In the genomic region with DNA sequence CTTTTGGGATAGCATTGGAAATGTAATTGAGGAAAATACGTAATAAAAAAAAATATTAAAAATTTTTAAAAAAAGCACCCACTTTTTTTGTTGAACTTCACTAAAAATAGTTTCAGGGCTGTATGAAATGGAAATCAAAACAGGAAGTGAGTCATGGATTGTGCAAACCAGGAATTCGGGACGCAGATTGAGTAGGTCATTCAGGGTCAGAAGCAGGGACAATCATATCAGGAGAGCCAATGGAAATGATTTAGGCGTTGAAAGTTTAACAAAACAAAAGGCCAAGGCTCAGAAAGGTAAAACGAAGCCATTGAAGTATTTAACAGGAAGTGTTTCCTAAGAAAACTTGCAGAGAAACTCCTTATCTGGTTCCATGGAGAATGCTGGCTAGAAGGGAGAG, we compare ENCODE assay signal across 17 mouse cellular contexts.
DNase-seq lines count a peak whose midpoint lies in the region; ATAC-seq and TF ChIP-seq lines count a peak whose summit lies in the region.
"Had no signal": no experiment of that assay in that cellular context is flagged by ENCODE, and none has a peak within 500 bp of the region (broad histone marks: within the 10 kb centered on the region; RNA-seq: fewer than 3 reads in every experiment).

No protein-coding gene starts in this region.

- no peak overlapping the region for H3K4me3 ChIP-seq in kidney, postnatal 0 days (replicated peaks; ENCODE audit: low read depth, low read length)
- no peak overlapping the region for H3K4me3 ChIP-seq in kidney, embryonic 14.5 days (ENCODE audit: low read length)
- no peak overlapping the region for H3K4me3 ChIP-seq in bone marrow macrophage, adult 2 months (ENCODE audit: insufficient read depth, low read length)
- no peak overlapping the region for H3K4me3 ChIP-seq in myocyte
- H3K4me3 ChIP-seq: hindbrain, embryonic 15.5 days; limb, embryonic 10.5 days; liver, embryonic 15.5 days; megakaryocyte, embryonic 14.5 days; neural tube, embryonic 15.5 days had no signal

- no peaks in the 10 kb centered on the region for H3K27me3 ChIP-seq in kidney, postnatal 0 days (ENCODE audit: insufficient read depth, low read length)
- H3K27me3 ChIP-seq in kidney, embryonic 14.5 days (ENCODE audit: control insufficient read depth, insufficient read depth, low read length) = no peaks in the 10 kb centered on the region
- no peaks in the 10 kb centered on the region for H3K27me3 ChIP-seq in myocyte (ENCODE audit: control insufficient read depth, insufficient read depth, insufficient read length)
- H3K27me3 ChIP-seq: hindbrain, embryonic 15.5 days; liver, embryonic 15.5 days; megakaryocyte, embryonic 14.5 days; neural tube, embryonic 15.5 days had no signal

- no peaks in the 10 kb centered on the region for H3K9me3 ChIP-seq in kidney, postnatal 0 days (replicated peaks; ENCODE audit: low read length)
- H3K9me3 ChIP-seq in kidney, embryonic 14.5 days (ENCODE audit: control insufficient read depth, low read length) = no peaks in the 10 kb centered on the region
- H3K9me3 ChIP-seq: hindbrain, embryonic 15.5 days; limb, embryonic 10.5 days; liver, embryonic 15.5 days; megakaryocyte, embryonic 14.5 days; neural tube, embryonic 15.5 days had no signal

- TF ChIP-seq POLR2A in bone marrow macrophage, adult 2 months (IDR thresholded peaks at IDR 0.05; ENCODE audit: borderline replicate concordance, low read depth, low read length) = no peak
- TF ChIP-seq POLR2A in myocyte (IDR thresholded peaks at IDR 0.05; ENCODE audit: insufficient read length, low read depth) = no peak

- H3K4me2 ChIP-seq in kidney, postnatal 0 days (ENCODE audit: low read length) = no peak overlapping the region
- no peak overlapping the region for H3K4me2 ChIP-seq in kidney, embryonic 14.5 days (replicated peaks; ENCODE audit: low read depth, low read length)
- peak overlapping the region; percentile 2 for H3K4me2 ChIP-seq in myocyte (ENCODE audit: low read depth)
- H3K4me2 ChIP-seq: hindbrain, embryonic 15.5 days; liver, embryonic 15.5 days; neural tube, embryonic 15.5 days had no signal

- no peaks in the 10 kb centered on the region for H3K79me2 ChIP-seq in myocyte (ENCODE audit: control insufficient read depth, insufficient read depth)

- no peak overlapping the region for H3K27ac ChIP-seq in kidney, postnatal 0 days
- H3K27ac ChIP-seq in kidney, embryonic 14.5 days (ENCODE audit: low read depth, low read length) = no peak overlapping the region
- peak overlapping the region; percentile 97 for H3K27ac ChIP-seq in bone marrow macrophage, adult 2 months (ENCODE audit: insufficient read depth, low read depth, low read length)
- H3K27ac ChIP-seq: hindbrain, embryonic 15.5 days; limb, embryonic 10.5 days; liver, embryonic 15.5 days; neural tube, embryonic 15.5 days had no signal

- 58% methylated on average over 5 of the region's 5 CpGs for WGBS in kidney, postnatal 0 days
- 66% methylated on average over 5 of the region's 5 CpGs for WGBS in kidney, embryonic 14.5 days

- H3ac ChIP-seq in myocyte (ENCODE audit: control insufficient read depth, insufficient read length) = no peak overlapping the region

- TF ChIP-seq CTCF in kidney, postnatal 0 days (IDR thresholded peaks at IDR 0.05; ENCODE audit: low read depth) = no peak
- no peak for TF ChIP-seq CTCF in bone marrow macrophage, adult 2 months (IDR thresholded peaks at IDR 0.05; ENCODE audit: low read depth, low read length)

- no peaks in the 10 kb centered on the region for H3K36me3 ChIP-seq in kidney, postnatal 0 days (ENCODE audit: insufficient read depth, low read length)
- no peaks in the 10 kb centered on the region for H3K36me3 ChIP-seq in kidney, embryonic 14.5 days (ENCODE audit: control insufficient read depth, insufficient read depth, low read length)
- no peaks in the 10 kb centered on the region for H3K36me3 ChIP-seq in myocyte (ENCODE audit: control insufficient read depth, insufficient read depth)
- H3K36me3 ChIP-seq: hindbrain, embryonic 15.5 days; limb, embryonic 10.5 days; liver, embryonic 15.5 days; neural tube, embryonic 15.5 days had no signal

- no peak overlapping the region for H3K9ac ChIP-seq in kidney, postnatal 0 days (ENCODE audit: low read depth, low read length)
- H3K9ac ChIP-seq in kidney, embryonic 14.5 days (ENCODE audit: low read depth, low read length) = no peak overlapping the region
- H3K9ac ChIP-seq: hindbrain, embryonic 15.5 days; liver, embryonic 15.5 days; neural tube, embryonic 15.5 days had no signal

- peak; percentile 94 for DNase-seq in heart, adult 11 months
- DNase-seq in heart, postnatal 25 days (ENCODE audit: low spot score) = no peak
- peak; percentile 12 for DNase-seq in kidney, postnatal 0 days (ENCODE audit: low spot score)
- no peak for DNase-seq in layer of hippocampus, postnatal 25 days (ENCODE audit: extremely low spot score in 1 of 2, low spot score in 1 of 2)
- no peak for DNase-seq in c-Kit-positive CD71-positive TER-119-positive erythroid progenitor cells, embryonic 14.5 days (ENCODE audit: low spot score)
- DNase-seq: adrenal gland, postnatal 10 days; cerebellum, postnatal 10 days; thymus, postnatal 14 days had no signal

- H3K4me1 ChIP-seq in kidney, postnatal 0 days (replicated peaks; ENCODE audit: insufficient read depth, low read length) = no peaks in the 10 kb centered on the region
- H3K4me1 ChIP-seq in kidney, embryonic 14.5 days (ENCODE audit: control insufficient read depth, insufficient read depth, low read length) = no peaks in the 10 kb centered on the region
- peaks cover 25% of the 10 kb centered on the region for H3K4me1 ChIP-seq in bone marrow macrophage, adult 2 months (ENCODE audit: control insufficient read depth, insufficient read depth, low read length)
- H3K4me1 ChIP-seq: hindbrain, embryonic 15.5 days; limb, embryonic 10.5 days; liver, embryonic 15.5 days; megakaryocyte, embryonic 14.5 days; neural tube, embryonic 15.5 days had no signal

- intact Hi-C loops in heart, postnatal 25 days (cut with DNase I) = no loop called here

- no peak for ATAC-seq in kidney, postnatal 0 days (replicated peaks; ENCODE audit: low FRiP score, low read depth)
- ATAC-seq in kidney, embryonic 14.5 days (ENCODE audit: low FRiP score, low TSS enrichment) = no peak
- ATAC-seq: intestine, postnatal 0 days had no signal

TF ChIP-seq in myocyte, 11 proteins besides CTCF, POLR2A, EP300 and RAD21:
- TF ChIP-seq SRF (IDR thresholded peaks at IDR 0.05; ENCODE audit: control insufficient read depth, insufficient read length, low read depth) (no peak), CEBPB (IDR thresholded peaks at IDR 0.05; ENCODE audit: insufficient read depth, poor library complexity, severe bottlenecking) (peak; percentile 69; the same call in 1 of the 2 replicates), E2F4 (IDR thresholded peaks at IDR 0.05; ENCODE audit: insufficient read depth) (no peak), TCF12 (IDR thresholded peaks at IDR 0.05; ENCODE audit: insufficient read depth, poor library complexity, severe bottlenecking) (no peak), POLR2AphosphoS2 (IDR thresholded peaks at IDR 0.05; ENCODE audit: insufficient read length, low read depth) (no peak), REST (IDR thresholded peaks at IDR 0.05; ENCODE audit: insufficient read depth, insufficient read length) (no peak), MYOG (IDR thresholded peaks at IDR 0.05; ENCODE audit: control insufficient read depth in 1 of 3, insufficient read depth in 1 of 3, insufficient read length in 2 of 3, low read depth in 2 of 3) (no peak)

Comparison
In these comparisons a context has a peak if more than half of its experiments do, and no peak if none do; other contexts are left out.
1. DNase-seq: peak in heart, adult 11 months (single experiment) and kidney, postnatal 0 days (single experiment); none in heart, postnatal 25 days (single experiment), layer of hippocampus, postnatal 25 days (0 of 2) and c-Kit-positive CD71-positive TER-119-positive erythroid progenitor cells, embryonic 14.5 days (single experiment).